Mouse (Mus musculus) ES-Bruce4 (cell line): ENCODE results near the gene Tpra1. TPM values are rescaled to one million over a fixed set of nuclear protein-coding genes. Genes with fewer than 3 reads are reported as not detected.

Source experiments
- H3K27ac ChIP-seq: 2 replicates; pipeline ENCODE4 v1.5.1; 2012; ENCODE audit warnings: low read length, inconsistent platforms; ENCODE audit not compliant: insufficient read depth
- H3K27me3 ChIP-seq: 2 replicates; pipeline ENCODE4 v1.6.1; 2012; ENCODE audit warnings: mild to moderate bottlenecking, low read length, inconsistent platforms; ENCODE audit not compliant: control insufficient read depth, poor library complexity, insufficient read depth, severe bottlenecking
- H3K36me3 ChIP-seq: 2 replicates; pipeline ENCODE4 v1.6.1; 2012; ENCODE audit warnings: inconsistent platforms, mild to moderate bottlenecking, low read length, moderate library complexity; ENCODE audit not compliant: control insufficient read depth, poor library complexity, insufficient read depth, severe bottlenecking
- H3K4me1 ChIP-seq: one replicate; pipeline ENCODE4 v1.8.1; 2011; ENCODE audit warnings: low read length; ENCODE audit not compliant: control insufficient read depth, insufficient read depth
- H3K4me3 ChIP-seq: 2 replicates; pipeline ENCODE4 v1.5.1; 2011; ENCODE audit warnings: low read depth, mild to moderate bottlenecking, low read length
- H3K9ac ChIP-seq: 2 replicates; pipeline ENCODE4 v1.6.1; 2012; ENCODE audit warnings: low read depth, mild to moderate bottlenecking, inconsistent platforms; ENCODE audit not compliant: poor library complexity, severe bottlenecking
- H3K9me3 ChIP-seq: replicated peaks from 2 replicates; pipeline ENCODE4 v1.6.1; 2012; ENCODE audit warnings: mild to moderate bottlenecking, low read length, inconsistent platforms; ENCODE audit not compliant: control insufficient read depth, poor library complexity, insufficient read depth, severe bottlenecking
- CTCF ChIP-seq: IDR thresholded peaks from one replicate; pipeline ENCODE4 v1.8.1; 2011; ENCODE audit warnings: low read depth, low read length
- EP300 ChIP-seq: IDR thresholded peaks from 2 replicates; pipeline ENCODE4 v1.6.1; 2011; ENCODE audit warnings: low read depth, low read length; ENCODE audit not compliant: insufficient read depth
- POLR2A ChIP-seq: IDR thresholded peaks from one replicate; pipeline ENCODE4 v1.8.1; 2011; ENCODE audit warnings: low read length; ENCODE audit not compliant: insufficient read depth
- polyA plus RNA-seq: library from polyadenylated mRNA; stranded (reverse); fragments of >200 nt; gene quantifications from 2 replicates; pipeline ENCODE4 v1.2.4, GENCODE M21; 2011; ENCODE audit warnings: low read depth; ENCODE audit not compliant: missing spikeins, insufficient read depth, insufficient read length

The Tpra1 gene
- polyA plus RNA-seq, 1 experiment, result 17.4 TPM

DNA sequence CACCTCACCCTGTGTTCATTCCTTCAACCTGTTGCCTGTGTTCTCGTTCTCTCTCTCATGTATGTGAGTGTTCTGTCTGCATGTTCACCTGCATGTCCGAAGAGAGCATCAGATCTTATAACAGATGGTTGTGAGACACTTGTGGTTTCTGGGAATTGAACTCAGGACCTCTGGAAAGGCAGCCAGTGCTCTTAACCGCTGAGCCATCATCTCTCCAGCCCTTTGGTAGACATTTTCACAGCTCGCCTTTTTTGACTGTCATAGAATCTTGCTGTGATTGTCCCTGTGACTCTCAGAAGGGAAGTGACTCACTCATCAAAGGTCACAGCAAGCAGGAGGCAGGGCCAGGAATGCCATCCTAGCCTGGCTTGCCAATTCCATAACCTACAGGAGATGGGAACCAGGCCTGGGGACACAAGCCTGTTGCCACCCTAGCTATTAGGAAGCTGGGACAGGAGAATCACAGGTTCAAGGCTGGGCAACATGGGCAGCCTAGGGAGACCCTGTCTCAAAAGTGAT lies 2.5 kb downstream of the Tpra1 start:
- Histone ChIP-seq H3K27me3 (no peaks in the 10 kb centered on the region), H3K27ac (no peak overlapping the region), H3K9me3 (no peaks in the 10 kb centered on the region), H3K36me3 (no peaks in the 10 kb centered on the region), H3K9ac (no peak overlapping the region), H3K4me1 (no peaks in the 10 kb centered on the region), H3K4me3 (no peak overlapping the region)
- TF ChIP-seq CTCF (no peak), POLR2A (no peak), EP300 (no peak)

DNA sequence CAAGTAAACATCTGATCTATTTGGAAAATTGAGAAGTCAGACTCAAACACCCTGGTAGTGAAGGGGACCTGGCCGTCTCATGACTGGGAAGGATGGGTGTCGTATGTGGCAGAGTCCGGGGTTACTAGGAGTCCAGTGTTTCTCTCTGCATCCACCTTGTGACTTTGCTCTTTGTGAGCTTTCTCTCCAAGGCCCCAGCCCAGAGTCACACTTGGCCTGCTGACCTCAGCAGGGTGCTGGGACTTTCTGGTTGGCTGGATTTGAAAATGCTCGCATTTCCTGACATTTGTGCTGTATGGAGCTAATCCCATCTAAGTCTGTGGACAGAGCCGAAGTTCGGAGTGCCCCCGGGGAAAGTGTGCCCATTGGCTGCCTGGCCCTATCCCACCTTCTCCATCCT lies 3.0 kb downstream of the Tpra1 start:
- Histone ChIP-seq H3K9me3 (no peaks in the 10 kb centered on the region), H3K4me1 (no peaks in the 10 kb centered on the region), H3K27ac (no peak overlapping the region), H3K27me3 (no peaks in the 10 kb centered on the region), H3K36me3 (no peaks in the 10 kb centered on the region), H3K4me3 (no peak overlapping the region), H3K9ac (no peak overlapping the region)
- TF ChIP-seq CTCF (no peak), EP300 (no peak), POLR2A (no peak)

- H3K27me3 ChIP-seq, result no peaks in the 10 kb centered on the region
- TF ChIP-seq POLR2A, result no peak
- 0 out of 2 replicates have a peak, but pooled peaks have one; percentile 48 for TF ChIP-seq EP300
- TF ChIP-seq CTCF, result peak; percentile 93
- no peaks in the 10 kb centered on the region for H3K9me3 ChIP-seq
- H3K4me1 ChIP-seq, result no peaks in the 10 kb centered on the region
- no peaks in the 10 kb centered on the region for H3K36me3 ChIP-seq
- no peak overlapping the region for H3K27ac ChIP-seq
- H3K4me3 ChIP-seq, result peak overlapping the region; percentile 46
- 0 out of 2 replicates have a peak overlapping the region, but pooled peaks have one; percentile 7 for H3K9ac ChIP-seq
Observed at GRCm38 (mm10) chr6:88906369-88907108, 4.5 kb downstream of the Tpra1 start.

GRCm38 (mm10) chr6:88909151-88909550 lies 7.1 kb downstream of the Tpra1 start:
- TF ChIP-seq POLR2A, result no peak
- TF ChIP-seq EP300, result no peak
- TF ChIP-seq CTCF, result no peak
- no peak overlapping the region for H3K27ac ChIP-seq
- H3K4me1 ChIP-seq, result no peaks in the 10 kb centered on the region
- H3K4me3 ChIP-seq, result no peak overlapping the region
- no peak overlapping the region for H3K9ac ChIP-seq
- H3K27me3 ChIP-seq, result no peaks in the 10 kb centered on the region
- no peaks in the 10 kb centered on the region for H3K9me3 ChIP-seq
- no peaks in the 10 kb centered on the region for H3K36me3 ChIP-seq

DNA sequence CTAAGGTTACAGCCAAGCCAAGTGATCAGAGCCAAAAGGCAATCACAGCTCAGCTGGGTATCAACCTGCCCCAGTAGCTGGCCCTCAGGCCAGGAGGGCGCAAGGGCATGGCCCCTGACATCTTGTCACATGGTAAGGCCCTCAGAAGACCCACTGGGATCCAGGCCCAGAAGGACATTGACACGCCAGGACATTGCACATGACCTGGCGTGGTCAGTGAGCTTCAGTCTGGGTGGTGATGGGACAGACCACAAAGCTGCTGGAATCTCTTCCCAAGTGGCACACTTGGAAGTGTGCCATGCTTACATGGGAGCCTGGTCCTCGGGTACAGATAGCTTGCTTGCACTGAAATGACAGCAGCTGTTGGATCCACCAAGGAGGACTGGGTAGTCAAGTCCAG lies 11.0 kb downstream of the Tpra1 start:
- no peak for TF ChIP-seq EP300
- no peak for TF ChIP-seq CTCF
- no peak for TF ChIP-seq POLR2A
- H3K36me3 ChIP-seq, result no peaks in the 10 kb centered on the region
- H3K9ac ChIP-seq, result no peak overlapping the region
- H3K9me3 ChIP-seq, result no peaks in the 10 kb centered on the region
- H3K27me3 ChIP-seq, result no peaks in the 10 kb centered on the region
- no peak overlapping the region for H3K4me3 ChIP-seq
- no peak overlapping the region for H3K27ac ChIP-seq
- no peaks in the 10 kb centered on the region for H3K4me1 ChIP-seq

- Histone ChIP-seq H3K27me3 (no peaks in the 10 kb centered on the region), H3K9me3 (no peaks in the 10 kb centered on the region), H3K9ac (no peak overlapping the region), H3K4me1 (no peaks in the 10 kb centered on the region), H3K36me3 (no peaks in the 10 kb centered on the region), H3K27ac (no peak overlapping the region), H3K4me3 (no peak overlapping the region)
- TF ChIP-seq EP300 (no peak), POLR2A (no peak), CTCF (no peak)
Observed at GRCm38 (mm10) chr6:88913440-88913839, 11.4 kb downstream of the Tpra1 start.
